Mouse (Mus musculus) ZHBTc4 (cell line): ENCODE results near the gene Tdpoz3.
A peak's percentile ranks its signal among the peaks of the same experiment; 100 is the strongest.
"Not testable (repeated sequence)": the region's sequence is repeated elsewhere in the genome, so short reads cannot be mapped to it uniquely, and the experiment has no call there.

Source experiments
- DNase-seq: peaks from one replicate; pipeline ENCODE4 v3.0.0-alpha.2; 2011; ENCODE audit warnings: low read depth, low spot score

Gene Tdpoz3

DNA sequence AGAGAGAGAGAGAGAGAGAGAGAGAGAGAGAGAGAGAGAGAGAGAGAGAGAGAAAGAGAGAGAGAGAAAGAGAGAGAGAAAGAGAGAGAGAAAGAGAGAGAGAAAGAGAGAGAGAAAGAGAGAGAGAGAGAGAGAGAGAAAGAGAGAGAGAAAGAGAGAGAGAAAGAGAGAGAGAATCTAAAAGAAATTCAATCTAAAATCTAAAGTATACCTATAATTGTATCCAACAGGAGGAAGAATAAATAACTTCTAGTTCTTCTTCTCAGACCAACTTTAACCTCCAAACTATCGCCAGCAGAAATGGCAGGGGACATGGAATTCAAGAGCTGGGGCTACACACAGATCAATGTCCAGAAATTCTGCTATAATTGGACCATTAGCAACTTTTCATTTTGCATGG, at the start of gene Tdpoz3:
TSS of gene Tdpoz3 (plus strand) at position 301 of the 400 bp plus-strand sequence.
- not testable (repeated sequence) for DNase-seq

DNA sequence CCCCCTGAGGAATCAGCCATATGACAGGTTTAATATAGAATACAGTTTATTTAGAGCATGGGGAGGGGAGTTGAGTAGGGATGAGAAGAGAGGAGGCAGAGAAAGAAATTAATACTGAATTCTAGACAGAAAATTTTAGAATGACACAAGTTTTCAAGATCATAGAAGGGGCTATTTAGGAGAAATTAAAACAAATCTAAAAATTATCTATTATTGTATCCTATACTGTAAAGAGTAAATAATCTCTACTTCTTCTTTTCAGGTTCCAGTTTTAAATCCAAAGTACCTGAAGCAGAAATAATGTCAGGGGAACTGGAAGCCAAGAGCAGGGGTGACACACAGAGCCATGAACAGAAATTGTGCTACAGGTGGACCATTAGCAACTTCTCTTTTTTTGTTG, 29.7 kb upstream of the Tdpoz3 start, which contains the start of gene Tdpoz4:
TSS of gene Tdpoz4 (plus strand) at position 301 of the 400 bp plus-strand sequence.
- DNase-seq = not testable (repeated sequence)

DNA sequence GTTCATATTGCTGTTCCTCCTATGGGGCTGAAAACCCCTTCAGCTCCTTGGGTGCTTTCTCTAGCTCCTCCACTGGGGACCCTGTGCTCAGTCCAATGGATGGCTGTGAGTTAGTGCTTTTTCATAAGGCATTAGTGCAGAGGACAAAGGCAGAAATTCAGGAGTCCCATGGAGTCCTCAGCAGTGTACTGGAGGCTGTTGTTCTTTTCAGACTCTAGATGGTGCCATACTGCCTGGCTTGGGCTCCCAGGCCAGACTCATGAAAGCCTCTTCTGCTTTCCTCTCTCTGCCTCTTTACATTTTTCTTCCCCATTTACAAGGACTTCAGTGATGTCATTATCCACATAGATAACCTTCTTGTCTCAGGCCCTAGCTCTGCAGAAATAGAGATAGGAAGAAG, 12.5 kb upstream of the Tdpoz3 start:
- DNase-seq = peak; percentile 58

DNA sequence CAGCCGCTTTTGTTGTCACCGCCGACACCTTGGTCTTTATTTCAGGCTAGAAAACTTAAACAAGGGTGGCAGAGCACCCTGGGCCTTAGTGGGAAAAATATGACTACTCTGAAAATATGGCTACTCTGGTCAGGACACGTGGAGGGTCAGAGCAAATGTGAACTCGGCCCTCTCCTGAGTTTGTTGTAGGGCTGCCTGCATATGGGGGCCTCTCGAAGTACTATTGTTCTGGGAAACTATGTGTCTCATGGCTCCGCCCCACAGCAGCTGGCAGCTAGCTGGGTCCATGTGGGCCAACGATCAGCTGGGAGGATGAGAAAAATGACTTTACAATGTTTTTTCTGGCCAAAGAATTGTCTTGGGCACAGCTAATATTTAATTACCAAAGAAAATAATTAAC, 33.1 kb downstream of the Tdpoz3 start:
- not testable (repeated sequence) for DNase-seq

DNA sequence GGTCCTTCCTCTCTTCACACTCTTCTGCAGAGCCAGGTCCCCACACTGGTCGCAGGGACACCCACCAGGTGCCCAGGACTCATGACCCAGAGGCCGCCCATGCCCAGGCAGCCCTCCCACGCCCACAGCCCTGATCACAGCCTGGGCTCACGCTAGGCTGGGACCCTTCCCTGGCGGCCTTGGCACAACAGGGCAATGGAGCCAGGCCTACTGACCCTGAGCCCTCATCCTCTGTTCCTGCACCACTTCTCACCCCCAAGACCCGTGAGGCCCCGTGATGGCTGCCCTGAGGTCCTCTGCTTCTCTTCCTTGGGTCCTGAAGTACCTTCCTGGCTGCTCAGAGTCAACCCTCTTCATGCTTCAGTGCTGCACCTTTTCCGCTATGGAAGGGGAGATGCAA, 44.8 kb downstream of the Tdpoz3 start:
- DNase-seq = not testable (repeated sequence)
